Mouse (Mus musculus) stomach, postnatal 0 days (tissue): ENCODE measurements at regions not wholly inside any gene's neighbourhood (a gene's known extent, or its start where the extent isn't known, plus 50 kb on each side); places are given as distances from the start of the nearest gene placed in this dataset.
A peak's percentile ranks its signal among the peaks of the same experiment; 100 is the strongest.

ENCODE experiments used
- ATAC-seq: fragments of 200-750 bp; cut with Nextera tagmentation; 2 replicates; pipeline ENCODE4 v1.8.0; 2017; ENCODE audit not compliant: low FRiP score, low TSS enrichment
- DNase-seq: peaks from one replicate; pipeline ENCODE4 v3.0.0-alpha.2; 2016; ENCODE audit warnings: low spot score
- H3K27ac ChIP-seq: fragments of 300-500 bp; sonication (generic); replicated peaks from 2 replicates; pipeline ENCODE4 v1.5.1; 2014; ENCODE audit warnings: mild to moderate bottlenecking, control low read depth
- H3K27me3 ChIP-seq: fragments of 300-500 bp; sonication (generic); 2 replicates; pipeline ENCODE4 v1.6.1; 2014; ENCODE audit warnings: low read length; ENCODE audit not compliant: control insufficient read depth, insufficient read depth
- H3K36me3 ChIP-seq: fragments of 300-500 bp; sonication (generic); 2 replicates; pipeline ENCODE4 v1.6.1; 2014; ENCODE audit warnings: low read length, mixed read lengths; ENCODE audit not compliant: control insufficient read depth, insufficient read depth
- H3K4me1 ChIP-seq: fragments of 300-500 bp; sonication (generic); replicated peaks from 2 replicates; pipeline ENCODE4 v1.6.1; 2014; ENCODE audit warnings: antibody characterized with exemption; ENCODE audit not compliant: control insufficient read depth, insufficient read depth
- H3K4me2 ChIP-seq: fragments of 300-500 bp; sonication (generic); replicated peaks from 2 replicates; pipeline ENCODE4 v1.6.1; 2014; ENCODE audit warnings: low read depth, mild to moderate bottlenecking, control low read depth, moderate library complexity
- H3K4me3 ChIP-seq: fragments of 300-500 bp; sonication (generic); 2 replicates; pipeline ENCODE4 v1.5.1; 2014; ENCODE audit warnings: low read depth, low read length, control low read depth
- H3K9ac ChIP-seq: fragments of 300-500 bp; sonication (generic); 2 replicates; pipeline ENCODE4 v1.6.1; 2014; ENCODE audit warnings: mild to moderate bottlenecking, low read length, control low read depth, mixed read lengths
- H3K9me3 ChIP-seq: fragments of 300-500 bp; sonication (generic); 2 replicates; pipeline ENCODE4 v1.6.1; 2016; ENCODE audit warnings: low read length; ENCODE audit not compliant: control insufficient read depth
- CTCF ChIP-seq: IDR thresholded peaks from 2 replicates; pipeline ENCODE4 v1.5.1; 2016; ENCODE audit warnings: antibody characterized with exemption, low read depth, mild to moderate bottlenecking, moderate library complexity
- EP300 ChIP-seq: optimal IDR thresholded peaks from 2 replicates; pipeline ENCODE3; 2016; ENCODE audit warnings: antibody characterized with exemption
- WGBS: fragments of 180-500 bp; shearing (Covaris S2); extraction: QIAGEN DNeasy Blood & Tissue Kit; methylation state at CpG from one replicate; pipeline ENCODE4 v1.1.7; 2014; 5-methylcytosine and 5-hydroxymethylcytosine counted together

- Histone ChIP-seq H3K27ac (no peak overlapping the region), H3K4me2 (no peak overlapping the region), H3K9me3 (no peaks in the 10 kb centered on the region), H3K27me3 (no peaks in the 10 kb centered on the region), H3K4me1 (no peaks in the 10 kb centered on the region), H3K4me3 (no peak overlapping the region), H3K36me3 (no peaks in the 10 kb centered on the region), H3K9ac (no peak overlapping the region)
- ATAC-seq (peak; percentile 64; the same call in 1 of the 2 replicates), DNase-seq (no peak)
- TF ChIP-seq EP300 (no peak), CTCF (no peak)
- WGBS, result 56% methylated on average over 10 of the region's 10 CpGs
These were observed 49.8 kb upstream of the Nr2f2 start for GRCm38 (mm10) chr7:70416185-70416941.
